8 mouse cellular contexts compared by ENCODE assay signal in genomic region chr15:32244956-32245836, GRCm38 (mm10). TPM values are rescaled to one million over a fixed set of nuclear protein-coding genes. Genes with fewer than 3 reads are reported as not detected.
DNase-seq lines count a peak whose midpoint lies in the region; ATAC-seq and TF ChIP-seq lines count a peak whose summit lies in the region.

No protein-coding gene starts in this region.

- H3K36me3 ChIP-seq in forebrain, embryonic 16.5 days (ENCODE audit: control insufficient read depth, insufficient read depth), result no peaks in the 10 kb centered on the region
- H3K36me3 ChIP-seq in hindbrain, postnatal 0 days (ENCODE audit: insufficient read depth, low read length), result no peaks in the 10 kb centered on the region
- no peaks in the 10 kb centered on the region for H3K36me3 ChIP-seq in liver, embryonic 11.5 days (ENCODE audit: control insufficient read depth, insufficient read depth, low read length)
- H3K36me3 ChIP-seq in neural tube, embryonic 14.5 days (ENCODE audit: control insufficient read depth, insufficient read depth, low read length), result no peaks in the 10 kb centered on the region

- H3K9ac ChIP-seq in forebrain, embryonic 16.5 days (replicated peaks; ENCODE audit: low read depth, low read length), result peak overlapping the region; percentile 72
- peak overlapping the region; percentile 56 for H3K9ac ChIP-seq in hindbrain, postnatal 0 days (replicated peaks; ENCODE audit: low read length)
- peak overlapping the region; percentile 43; the same call in 1 of the 2 replicates for H3K9ac ChIP-seq in liver, embryonic 11.5 days (ENCODE audit: low read depth, low read length)
- H3K9ac ChIP-seq in neural tube, embryonic 14.5 days (replicated peaks; ENCODE audit: low read depth, low read length), result peak overlapping the region; percentile 49

- peak overlapping the region; percentile 17; the same call in 1 of the 2 replicates for H3K27ac ChIP-seq in forebrain, embryonic 16.5 days (ENCODE audit: low read length)
- no peak overlapping the region for H3K27ac ChIP-seq in hindbrain, postnatal 0 days
- no peak overlapping the region for H3K27ac ChIP-seq in liver, embryonic 11.5 days (ENCODE audit: low read depth, low read length)
- 0 out of 2 replicates have a peak overlapping the region, but pooled peaks have one; percentile 39 for H3K27ac ChIP-seq in neural tube, embryonic 14.5 days (ENCODE audit: low read depth, low read length)

- peak overlapping the region; percentile 65 for H3K4me3 ChIP-seq in forebrain, embryonic 16.5 days (replicated peaks; ENCODE audit: low read length)
- H3K4me3 ChIP-seq in hindbrain, postnatal 0 days (ENCODE audit: low read length), result peak overlapping the region; percentile 55
- H3K4me3 ChIP-seq in liver, embryonic 11.5 days (ENCODE audit: low read depth, low read length), result peak overlapping the region; percentile 60
- peak overlapping the region; percentile 59 for H3K4me3 ChIP-seq in neural tube, embryonic 14.5 days (ENCODE audit: low read depth, low read length)

- peak; percentile 56 for DNase-seq in retina, embryonic 14.5 days (ENCODE audit: low spot score)
- no peak for DNase-seq in retina, postnatal 1 day
- DNase-seq in cerebellum, adult 18-20 months, result peak; percentile 54 to 61
- peak; percentile 58 for DNase-seq in hindbrain, postnatal 0 days (ENCODE audit: low spot score)
- DNase-seq in liver, embryonic 11.5 days (ENCODE audit: low spot score), result peak; percentile 53
- DNase-seq in MN1 (ENCODE audit: low spot score), result no peak

- peak; percentile 37; the same call in 1 of the 2 replicates for TF ChIP-seq CTCF in hindbrain, postnatal 0 days (IDR thresholded peaks at IDR 0.05; ENCODE audit: low read depth)

- peak overlapping the region; percentile 99 for H3K4me2 ChIP-seq in forebrain, embryonic 16.5 days (ENCODE audit: low read length)
- H3K4me2 ChIP-seq in hindbrain, postnatal 0 days (ENCODE audit: low read depth, low read length), result peak overlapping the region; percentile 100
- H3K4me2 ChIP-seq in liver, embryonic 11.5 days, result peak overlapping the region; percentile 99
- peak overlapping the region; percentile 100 for H3K4me2 ChIP-seq in neural tube, embryonic 14.5 days (ENCODE audit: low read depth, low read length)

- under 1% methylated on average over 52 of the region's 52 CpGs for WGBS in forebrain, embryonic 16.5 days
- WGBS in hindbrain, postnatal 0 days, result under 1% methylated on average over 52 of the region's 52 CpGs
- WGBS in liver, embryonic 11.5 days, result 1% methylated on average over 52 of the region's 52 CpGs
- under 1% methylated on average over 52 of the region's 52 CpGs for WGBS in neural tube, embryonic 14.5 days

- H3K27me3 ChIP-seq in forebrain, embryonic 16.5 days (replicated peaks; ENCODE audit: control insufficient read depth, insufficient read depth, low read length), result no peaks in the 10 kb centered on the region
- no peaks in the 10 kb centered on the region for H3K27me3 ChIP-seq in hindbrain, postnatal 0 days (ENCODE audit: insufficient read depth, low read length)
- H3K27me3 ChIP-seq in liver, embryonic 11.5 days (replicated peaks; ENCODE audit: control insufficient read depth, insufficient read depth, low read length), result peaks cover 4% of the 10 kb centered on the region; the same call in 1 of the 2 replicates
- no peaks in the 10 kb centered on the region for H3K27me3 ChIP-seq in neural tube, embryonic 14.5 days (ENCODE audit: control insufficient read depth, insufficient read depth, low read length)

- peaks cover 30% of the 10 kb centered on the region for H3K4me1 ChIP-seq in forebrain, embryonic 16.5 days (replicated peaks; ENCODE audit: control insufficient read depth, insufficient read depth, low read length)
- 0 out of 2 replicates have a peak, but pooled peaks cover 7% of the 10 kb centered on the region for H3K4me1 ChIP-seq in hindbrain, postnatal 0 days (ENCODE audit: insufficient read depth, low read length)
- H3K4me1 ChIP-seq in liver, embryonic 11.5 days (replicated peaks; ENCODE audit: control insufficient read depth, insufficient read depth, low read length), result peaks cover 4% of the 10 kb centered on the region; the same call in 1 of the 2 replicates
- no peaks in the 10 kb centered on the region for H3K4me1 ChIP-seq in neural tube, embryonic 14.5 days (ENCODE audit: control insufficient read depth, insufficient read depth, low read length)

- no peaks in the 10 kb centered on the region for H3K9me3 ChIP-seq in forebrain, embryonic 16.5 days (ENCODE audit: control insufficient read depth, low read length)
- no peaks in the 10 kb centered on the region for H3K9me3 ChIP-seq in hindbrain, postnatal 0 days (ENCODE audit: low read length)
- H3K9me3 ChIP-seq in liver, embryonic 11.5 days (ENCODE audit: control insufficient read depth, low read length), result no peaks in the 10 kb centered on the region
- no peaks in the 10 kb centered on the region for H3K9me3 ChIP-seq in neural tube, embryonic 14.5 days (ENCODE audit: control insufficient read depth, low read length)

- ATAC-seq in forebrain, embryonic 16.5 days, result peak; percentile 61
- ATAC-seq in hindbrain, postnatal 0 days, result peak; percentile 81
- peak; percentile 55 for ATAC-seq in liver, embryonic 11.5 days (replicated peaks; ENCODE audit: low FRiP score)
- peak; percentile 73 for ATAC-seq in neural tube, embryonic 14.5 days (ENCODE audit: low read depth)

RNA-seq across cellular contexts. Expression of gene Sema5a, which starts 0.6 kb away (rescaled TPM):
- polyA plus RNA-seq in forebrain, embryonic 16.5 days (2015; fragmentation: Nextera tagmentation; extraction: Ambion mirVana), result 12.1 and 13.5 TPM in 2 replicates
- 40.0 and 43.7 TPM in 2 replicates for total RNA-seq in hindbrain, postnatal 0 days (2014; rRNA removed)
- 8.0 and 8.8 TPM in 2 replicates for polyA plus RNA-seq in hindbrain, postnatal 0 days (2015; fragmentation: Nextera tagmentation; extraction: Ambion mirVana)
- 4.3 and 4.4 TPM in 2 replicates for polyA plus RNA-seq in liver, embryonic 11.5 days (2014; fragmentation: Nextera tagmentation; extraction: Ambion mirVana)
- 14.8 and 15.7 TPM in 2 replicates for polyA plus RNA-seq in neural tube, embryonic 14.5 days (2014; fragmentation: Nextera tagmentation; extraction: Ambion mirVana)

Comparison
In these comparisons a context has a peak if more than half of its experiments do, and no peak if none do; other contexts are left out.
1. DNase-seq: peak in retina, embryonic 14.5 days (single experiment), cerebellum, adult 18-20 months (2 of 2), hindbrain, postnatal 0 days (single experiment) and liver, embryonic 11.5 days (single experiment); none in retina, postnatal 1 day (single experiment) and MN1 (single experiment).
2. H3K27ac ChIP-seq: peak in forebrain, embryonic 16.5 days (single experiment) and neural tube, embryonic 14.5 days (single experiment); none in hindbrain, postnatal 0 days (single experiment) and liver, embryonic 11.5 days (single experiment).
3. Peak in every context shown above with its lines, with median percentiles within 50 percentile points of each other: ATAC-seq, H3K4me2 ChIP-seq, H3K4me3 ChIP-seq and H3K9ac ChIP-seq.